Mouse (Mus musculus) liver, postnatal 0 days (tissue): ENCODE data around the gene Sorbs1. TPM values are rescaled to one million over a fixed set of nuclear protein-coding genes. Genes with fewer than 3 reads are reported as not detected.

Experiments used
- ATAC-seq: fragments of 200-750 bp; cut with Nextera tagmentation; 2 replicates; pipeline ENCODE4 v1.8.0; 2017; ENCODE audit warnings: mild to moderate bottlenecking, moderate library complexity
- DNase-seq: peaks from one replicate; pipeline ENCODE4 v3.0.0-alpha.2; 2016
- H3K27ac ChIP-seq: fragments of 300-500 bp; sonication (generic); 2 replicates; pipeline ENCODE4 v1.5.1; 2014; ENCODE audit warnings: antibody characterized with exemption, moderate library complexity, mild to moderate bottlenecking, low read depth
- H3K27me3 ChIP-seq: fragments of 300-500 bp; sonication (generic); 2 replicates; pipeline ENCODE4 v1.6.1; 2014; ENCODE audit warnings: low read length, control low read depth, mixed read lengths; ENCODE audit not compliant: insufficient read depth
- H3K36me3 ChIP-seq: fragments of 300-500 bp; sonication (generic); replicated peaks from 2 replicates; pipeline ENCODE4 v1.6.1; 2014; ENCODE audit warnings: mild to moderate bottlenecking, control low read depth, low read length, moderate library complexity, mixed read lengths; ENCODE audit not compliant: insufficient read depth
- H3K4me1 ChIP-seq: fragments of 300-500 bp; sonication (generic); 2 replicates; pipeline ENCODE4 v1.6.1; 2014; ENCODE audit warnings: antibody characterized with exemption, mild to moderate bottlenecking, control low read depth; ENCODE audit not compliant: insufficient read depth
- H3K4me2 ChIP-seq: fragments of 300-500 bp; sonication (generic); 2 replicates; pipeline ENCODE4 v1.6.1; 2014; ENCODE audit warnings: low read depth, mild to moderate bottlenecking, low read length, moderate library complexity, mixed read lengths
- H3K4me3 ChIP-seq: fragments of 300-500 bp; sonication (generic); 2 replicates; pipeline ENCODE4 v1.5.1; 2014; ENCODE audit warnings: low read depth, low read length
- H3K9ac ChIP-seq: fragments of 300-500 bp; sonication (generic); replicated peaks from 2 replicates; pipeline ENCODE4 v1.6.1; 2014; ENCODE audit warnings: mild to moderate bottlenecking, moderate library complexity
- H3K9me3 ChIP-seq: fragments of 300-500 bp; sonication (generic); 2 replicates; pipeline ENCODE4 v1.6.1; 2016; ENCODE audit warnings: mild to moderate bottlenecking, control low read depth, low read length, mixed read lengths
- CTCF ChIP-seq: sonication (generic); IDR thresholded peaks from 2 replicates; pipeline ENCODE4 v1.5.1; 2016; ENCODE audit warnings: antibody characterized with exemption, low read depth
- EP300 ChIP-seq: IDR thresholded peaks from 2 replicates; pipeline ENCODE4 v1.6.1; 2016; ENCODE audit warnings: antibody characterized with exemption, low read depth, mild to moderate bottlenecking
- WGBS: fragments of 180-500 bp; shearing (Covaris S2); extraction: QIAGEN DNeasy Blood & Tissue Kit; methylation state at CpG from one replicate; pipeline ENCODE4 v1.1.7; 2014; ENCODE audit not compliant: insufficient replicate concordance; 5-methylcytosine and 5-hydroxymethylcytosine counted together
- polyA plus RNA-seq: library from polyadenylated mRNA; unstranded; fragments of >200 nt; fragmentation: Nextera tagmentation; extraction: Ambion mirVana; gene quantifications from 2 replicates; pipeline ENCODE4 v1.2.1, GENCODE M21; 2015

Gene Sorbs1
- polyA plus RNA-seq, 1 experiment from 2014 or later, result 30.4 TPM

- H3K4me3 ChIP-seq, result no peak overlapping the region
- no peaks in the 10 kb centered on the region for H3K27me3 ChIP-seq
- TF ChIP-seq CTCF (no peak), EP300 (no peak)
- no peaks in the 10 kb centered on the region for H3K9me3 ChIP-seq
- no peak overlapping the region for H3K9ac ChIP-seq
- peaks cover 3% of the 10 kb centered on the region; the same call in 1 of the 2 replicates for H3K36me3 ChIP-seq
- DNase-seq (no peak), ATAC-seq (no peak)
- 46% methylated on average over 3 of the region's 3 CpGs for WGBS
- H3K4me2 ChIP-seq, result no peak overlapping the region
- H3K4me1 ChIP-seq, result no peaks in the 10 kb centered on the region; the same call in 1 of the 2 replicates
- H3K27ac ChIP-seq, result no peak overlapping the region
Observed at GRCm38 (mm10) chr19:40442377-40442776, 71.2 kb downstream of the Sorbs1 start.

- DNase-seq (no peak), ATAC-seq (no peak)
- no peak overlapping the region for H3K27ac ChIP-seq
- H3K4me3 ChIP-seq, result no peak overlapping the region
- H3K27me3 ChIP-seq, result no peaks in the 10 kb centered on the region
- H3K9ac ChIP-seq, result no peak overlapping the region
- H3K4me1 ChIP-seq, result peaks cover 3% of the 10 kb centered on the region; the same call in 1 of the 2 replicates
- TF ChIP-seq EP300 (no peak), CTCF (no peak)
- peaks cover 2% of the 10 kb centered on the region; the same call in 1 of the 2 replicates for H3K36me3 ChIP-seq
- whole genome bisulfite sequencing, result 58% methylated on average over 4 of the region's 4 CpGs
- no peak overlapping the region for H3K4me2 ChIP-seq
- no peaks in the 10 kb centered on the region for H3K9me3 ChIP-seq
Observed at GRCm38 (mm10) chr19:40440951-40441350, 72.6 kb downstream of the Sorbs1 start.

GRCm38 (mm10) chr19:40438907-40439306, 74.7 kb downstream of the Sorbs1 start:
- no peak overlapping the region for H3K9ac ChIP-seq
- H3K9me3 ChIP-seq, result no peaks in the 10 kb centered on the region
- DNase-seq (no peak), ATAC-seq (no peak)
- 88% methylated on average over 10 of the region's 10 CpGs for WGBS
- H3K27ac ChIP-seq, result no peak overlapping the region
- no peaks in the 10 kb centered on the region for H3K36me3 ChIP-seq
- no peak overlapping the region for H3K4me3 ChIP-seq
- peaks cover 3% of the 10 kb centered on the region; the same call in 1 of the 2 replicates for H3K4me1 ChIP-seq
- TF ChIP-seq CTCF, result no peak
- no peak for TF ChIP-seq EP300
- H3K27me3 ChIP-seq, result no peaks in the 10 kb centered on the region
- H3K4me2 ChIP-seq, result no peak overlapping the region

GRCm38 (mm10) chr19:40437651-40438068, 75.9 kb downstream of the Sorbs1 start:
- Histone ChIP-seq H3K4me2 (peak overlapping the region; percentile 42), H3K27ac (peak overlapping the region; percentile 64), H3K27me3 (no peaks in the 10 kb centered on the region), H3K4me3 (no peak overlapping the region), H3K4me1 (peaks cover 3% of the 10 kb centered on the region; the same call in 1 of the 2 replicates), H3K36me3 (no peaks in the 10 kb centered on the region), H3K9ac (no peak overlapping the region), H3K9me3 (no peaks in the 10 kb centered on the region)
- WGBS, result 41% methylated on average over 9 of the region's 9 CpGs
- no peak for TF ChIP-seq CTCF
- no peak for TF ChIP-seq EP300
- DNase-seq, result peak; percentile 38
- peak; percentile 91 for ATAC-seq

- Histone ChIP-seq H3K4me2 (no peak overlapping the region), H3K9me3 (no peaks in the 10 kb centered on the region), H3K4me3 (no peak overlapping the region), H3K27ac (peak overlapping the region; percentile 64), H3K4me1 (peaks cover 10% of the 10 kb centered on the region; the same call in 1 of the 2 replicates), H3K36me3 (no peaks in the 10 kb centered on the region), H3K9ac (no peak overlapping the region), H3K27me3 (no peaks in the 10 kb centered on the region)
- DNase-seq (peak; percentile 31), ATAC-seq (no peak)
- TF ChIP-seq EP300 (no peak; the same call in 1 of the 2 replicates), CTCF (no peak)
- WGBS, result 69% methylated on average over 12 of the region's 12 CpGs
Observed at GRCm38 (mm10) chr19:40436465-40437200, 76.9 kb downstream of the Sorbs1 start.

GRCm38 (mm10) chr19:40435797-40436196, 77.8 kb downstream of the Sorbs1 start:
- Histone ChIP-seq H3K4me2 (no peak overlapping the region), H3K4me1 (peaks cover 10% of the 10 kb centered on the region; the same call in 1 of the 2 replicates), H3K4me3 (no peak overlapping the region), H3K9ac (no peak overlapping the region), H3K27me3 (no peaks in the 10 kb centered on the region), H3K27ac (no peak overlapping the region), H3K36me3 (no peaks in the 10 kb centered on the region), H3K9me3 (no peaks in the 10 kb centered on the region)
- WGBS, result 81% methylated on average over 2 of the region's 2 CpGs
- no peak for DNase-seq
- no peak for ATAC-seq
- no peak for TF ChIP-seq CTCF
